Mouse (Mus musculus): ENCODE results near the gene Med21. TPM values are rescaled to one million over a fixed set of nuclear protein-coding genes. Genes with fewer than 3 reads are reported as not detected.

Gene Med21
- 124 and 135 TPM in 2 replicates for polyA plus RNA-seq (2015; fragmentation: Nextera tagmentation; extraction: Ambion mirVana)

- H3K4me1 ChIP-seq: peaks cover 14% of the 10 kb centered on the region
- no peaks in the 10 kb centered on the region for H3K27me3 ChIP-seq (replicated peaks)
- peak; percentile 98 for ATAC-seq (ENCODE audit: low FRiP score)
- no peaks in the 10 kb centered on the region for H3K9me3 ChIP-seq (replicated peaks)
- WGBS: under 1% methylated on average over 60 of the region's 60 CpGs
- H3K4me2 ChIP-seq: peak within 1 kb of the TSS; percentile 90
- H3K4me3 ChIP-seq (replicated peaks): peak within 1 kb of the TSS; percentile 87
- no peaks in the 10 kb centered on the region for H3K36me3 ChIP-seq
- H3K9ac ChIP-seq (replicated peaks): peak within 1 kb of the TSS; percentile 80
- peak within 1 kb of the TSS; percentile 90 for H3K27ac ChIP-seq (replicated peaks)
Observed at GRCm38 (mm10) chr6:146642276-146643183, at the start of gene Med21, which contains the start of gene Tm7sf3. Gene Med21 (plus strand): TSS chr6:146642547. Gene Tm7sf3 (minus strand): TSS chr6:146642824.

GRCm38 (mm10) chr6:146602601-146603000, 39.7 kb upstream of the Med21 start:
- no peak overlapping the region for H3K4me2 ChIP-seq
- no peak overlapping the region for H3K4me3 ChIP-seq (replicated peaks)
- no peaks in the 10 kb centered on the region for H3K9me3 ChIP-seq (replicated peaks)
- no peaks in the 10 kb centered on the region for H3K4me1 ChIP-seq
- no peaks in the 10 kb centered on the region for H3K27me3 ChIP-seq (replicated peaks)
- no peak overlapping the region for H3K27ac ChIP-seq (replicated peaks)
- H3K9ac ChIP-seq (replicated peaks): no peak overlapping the region
- ATAC-seq (ENCODE audit: low FRiP score): no peak
- 86% methylated on average over 4 of the region's 4 CpGs for WGBS
- H3K36me3 ChIP-seq: peaks cover 68% of the 10 kb centered on the region

DNA sequence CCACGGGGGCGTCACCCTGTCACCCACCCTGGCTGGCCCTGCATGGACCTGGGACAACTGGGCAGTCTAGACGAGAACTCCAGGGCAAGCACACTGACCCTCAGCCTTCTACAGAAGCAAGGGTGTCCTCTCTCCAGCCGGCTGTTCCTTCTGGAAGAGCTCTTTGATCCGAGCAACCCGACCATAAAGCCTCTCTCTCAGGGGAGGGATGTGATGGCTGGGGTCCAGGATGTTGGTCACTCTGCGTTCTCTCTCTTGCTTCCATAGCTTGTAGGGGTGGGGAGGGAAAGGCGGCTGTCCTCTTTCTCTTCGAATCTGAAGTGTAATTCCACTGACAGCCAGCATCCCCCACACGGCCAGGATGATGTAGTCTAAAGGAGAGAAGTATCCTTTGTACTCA, 38.7 kb upstream of the Med21 start:
- no peaks in the 10 kb centered on the region for H3K27me3 ChIP-seq (replicated peaks)
- 83% methylated on average over 10 of the region's 10 CpGs for WGBS
- H3K4me2 ChIP-seq: no peak overlapping the region
- H3K4me3 ChIP-seq (replicated peaks): no peak overlapping the region
- H3K9ac ChIP-seq (replicated peaks): no peak overlapping the region
- H3K27ac ChIP-seq (replicated peaks): no peak overlapping the region
- H3K36me3 ChIP-seq: peaks cover 76% of the 10 kb centered on the region
- no peak for ATAC-seq (ENCODE audit: low FRiP score)
- no peaks in the 10 kb centered on the region for H3K9me3 ChIP-seq (replicated peaks)
- H3K4me1 ChIP-seq: no peaks in the 10 kb centered on the region

DNA sequence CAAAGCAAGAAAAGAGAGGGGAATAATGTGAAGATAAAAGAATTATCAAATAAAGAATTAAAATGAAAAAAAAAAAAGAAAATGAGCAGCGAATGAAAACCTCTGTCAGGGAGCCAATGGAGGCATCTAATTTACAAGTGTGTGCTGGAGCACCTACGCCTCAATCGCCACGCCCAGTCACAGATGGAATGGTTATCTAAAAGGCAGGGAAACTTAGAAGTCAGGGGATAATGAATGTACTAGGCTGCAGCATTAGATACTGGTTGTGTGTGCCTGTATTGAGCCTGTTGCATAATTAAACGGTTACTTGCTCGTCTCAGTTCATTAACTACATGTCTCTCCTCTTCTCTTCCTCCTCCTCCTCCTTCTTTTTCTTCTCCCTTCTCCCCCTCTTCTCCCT, 31.0 kb upstream of the Med21 start:
- Histone ChIP-seq H3K4me3 (replicated peaks) (no peak overlapping the region), H3K9ac (replicated peaks) (no peak overlapping the region), H3K9me3 (replicated peaks) (no peaks in the 10 kb centered on the region), H3K4me1 (no peaks in the 10 kb centered on the region), H3K27ac (replicated peaks) (no peak overlapping the region), H3K36me3 (peaks cover 76% of the 10 kb centered on the region), H3K4me2 (no peak overlapping the region), H3K27me3 (replicated peaks) (no peaks in the 10 kb centered on the region)
- WGBS: 86% methylated on average over 6 of the region's 6 CpGs
- no peak for ATAC-seq (ENCODE audit: low FRiP score)

GRCm38 (mm10) chr6:146611897-146612296, 30.4 kb upstream of the Med21 start:
- Histone ChIP-seq H3K36me3 (peaks cover 76% of the 10 kb centered on the region), H3K4me1 (no peaks in the 10 kb centered on the region), H3K4me2 (no peak overlapping the region), H3K9me3 (replicated peaks) (no peaks in the 10 kb centered on the region), H3K27ac (replicated peaks) (no peak overlapping the region), H3K27me3 (replicated peaks) (no peaks in the 10 kb centered on the region), H3K9ac (replicated peaks) (no peak overlapping the region), H3K4me3 (replicated peaks) (no peak overlapping the region)
- no peak for ATAC-seq (ENCODE audit: low FRiP score)
- WGBS: 95% methylated on average over 7 of the region's 7 CpGs

DNA sequence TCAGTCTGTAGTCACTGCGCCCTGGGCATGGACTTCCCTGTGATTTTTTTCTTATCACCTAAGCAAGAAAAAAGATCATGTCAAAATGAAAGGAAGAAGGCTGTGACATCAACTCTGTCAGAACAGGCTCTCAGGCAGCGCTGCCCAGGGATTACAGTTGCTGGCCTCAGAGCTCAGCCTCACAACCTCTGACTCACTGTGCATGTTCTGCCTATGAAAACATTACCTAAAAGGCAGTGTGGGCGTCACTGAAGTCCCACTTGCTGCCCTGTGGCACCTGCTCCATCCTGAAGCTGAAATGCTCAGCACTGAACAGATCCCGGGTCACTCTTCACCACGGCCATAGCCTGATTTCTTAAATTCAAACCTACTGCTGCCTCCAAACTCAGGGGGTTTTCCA, 29.6 kb upstream of the Med21 start:
- Histone ChIP-seq H3K4me1 (no peaks in the 10 kb centered on the region), H3K4me2 (no peak overlapping the region), H3K9me3 (replicated peaks) (no peaks in the 10 kb centered on the region), H3K4me3 (replicated peaks) (no peak overlapping the region), H3K9ac (replicated peaks) (no peak overlapping the region), H3K27ac (replicated peaks) (no peak overlapping the region), H3K27me3 (replicated peaks) (no peaks in the 10 kb centered on the region), H3K36me3 (peaks cover 78% of the 10 kb centered on the region)
- WGBS: 93% methylated on average over 5 of the region's 5 CpGs
- no peak for ATAC-seq (ENCODE audit: low FRiP score)

DNA sequence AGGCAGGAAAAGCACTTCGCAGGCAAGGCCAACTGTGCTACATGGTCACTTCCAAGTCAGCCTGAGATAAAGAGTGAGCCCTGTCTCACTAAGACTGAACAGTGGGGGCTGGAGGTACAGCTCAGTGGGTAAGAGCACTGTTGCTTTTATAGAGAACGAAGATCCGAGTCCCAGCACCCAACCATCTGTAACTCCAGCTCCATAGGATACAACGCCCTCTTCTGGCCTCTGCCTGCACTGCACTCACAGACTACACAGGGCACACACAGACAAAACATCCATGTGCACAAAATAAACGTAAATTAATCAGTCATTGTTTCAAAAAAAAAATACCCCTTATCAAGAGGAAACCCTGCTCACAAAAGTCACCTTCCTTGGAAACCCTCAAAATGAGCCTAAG, 28.4 kb upstream of the Med21 start:
- Histone ChIP-seq H3K4me2 (no peak overlapping the region), H3K4me1 (no peaks in the 10 kb centered on the region), H3K36me3 (peaks cover 79% of the 10 kb centered on the region), H3K27me3 (replicated peaks) (no peaks in the 10 kb centered on the region), H3K27ac (replicated peaks) (no peak overlapping the region), H3K4me3 (replicated peaks) (no peak overlapping the region), H3K9ac (replicated peaks) (no peak overlapping the region), H3K9me3 (replicated peaks) (no peaks in the 10 kb centered on the region)
- 92% methylated on average over 5 of the region's 5 CpGs for WGBS
- ATAC-seq (ENCODE audit: low FRiP score): no peak

GRCm38 (mm10) chr6:146614541-146614940, 27.8 kb upstream of the Med21 start:
- H3K36me3 ChIP-seq: peaks cover 75% of the 10 kb centered on the region
- no peaks in the 10 kb centered on the region for H3K4me1 ChIP-seq
- H3K27me3 ChIP-seq (replicated peaks): no peaks in the 10 kb centered on the region
- no peak for ATAC-seq (ENCODE audit: low FRiP score)
- H3K27ac ChIP-seq (replicated peaks): no peak overlapping the region
- no peak overlapping the region for H3K4me2 ChIP-seq
- H3K9me3 ChIP-seq (replicated peaks): no peaks in the 10 kb centered on the region
- H3K9ac ChIP-seq (replicated peaks): no peak overlapping the region
- no peak overlapping the region for H3K4me3 ChIP-seq (replicated peaks)
- 93% methylated on average over 5 of the region's 5 CpGs for WGBS

GRCm38 (mm10) chr6:146615891-146616290, 26.5 kb upstream of the Med21 start:
- H3K4me1 ChIP-seq: no peaks in the 10 kb centered on the region
- peaks cover 75% of the 10 kb centered on the region for H3K36me3 ChIP-seq
- no peak overlapping the region for H3K4me2 ChIP-seq
- WGBS: 92% methylated on average over 8 of the region's 8 CpGs
- H3K9me3 ChIP-seq (replicated peaks): no peaks in the 10 kb centered on the region
- ATAC-seq (ENCODE audit: low FRiP score): no peak
- no peak overlapping the region for H3K9ac ChIP-seq (replicated peaks)
- no peak overlapping the region for H3K4me3 ChIP-seq (replicated peaks)
- no peak overlapping the region for H3K27ac ChIP-seq (replicated peaks)
- no peaks in the 10 kb centered on the region for H3K27me3 ChIP-seq (replicated peaks)

DNA sequence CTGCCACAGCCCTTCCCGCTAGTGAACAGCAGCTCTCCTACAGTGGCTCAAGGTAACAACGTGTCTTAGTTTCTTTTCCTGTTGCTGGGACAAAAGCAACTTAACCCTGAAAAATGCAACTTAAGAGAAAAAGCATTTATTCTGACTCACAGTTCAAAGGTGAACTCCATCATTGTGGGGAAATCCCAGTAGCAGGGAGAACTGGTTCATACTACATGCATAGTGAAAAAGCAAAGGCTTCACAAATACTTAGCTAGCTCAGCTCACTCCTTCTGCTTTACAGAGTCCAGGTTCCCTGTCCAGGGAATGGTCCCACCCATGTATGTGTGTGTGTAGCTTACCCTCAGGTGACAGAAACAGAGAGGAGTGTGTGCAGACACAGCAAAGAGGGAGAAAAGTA, 25.7 kb upstream of the Med21 start:
- Histone ChIP-seq H3K4me3 (replicated peaks) (no peak overlapping the region), H3K36me3 (peaks cover 75% of the 10 kb centered on the region), H3K4me2 (no peak overlapping the region), H3K27me3 (replicated peaks) (no peaks in the 10 kb centered on the region), H3K9me3 (replicated peaks) (no peaks in the 10 kb centered on the region), H3K9ac (replicated peaks) (no peak overlapping the region), H3K4me1 (no peaks in the 10 kb centered on the region), H3K27ac (replicated peaks) (no peak overlapping the region)
- WGBS: 90% methylated on average over 2 of the region's 2 CpGs
- ATAC-seq (ENCODE audit: low FRiP score): no peak

DNA sequence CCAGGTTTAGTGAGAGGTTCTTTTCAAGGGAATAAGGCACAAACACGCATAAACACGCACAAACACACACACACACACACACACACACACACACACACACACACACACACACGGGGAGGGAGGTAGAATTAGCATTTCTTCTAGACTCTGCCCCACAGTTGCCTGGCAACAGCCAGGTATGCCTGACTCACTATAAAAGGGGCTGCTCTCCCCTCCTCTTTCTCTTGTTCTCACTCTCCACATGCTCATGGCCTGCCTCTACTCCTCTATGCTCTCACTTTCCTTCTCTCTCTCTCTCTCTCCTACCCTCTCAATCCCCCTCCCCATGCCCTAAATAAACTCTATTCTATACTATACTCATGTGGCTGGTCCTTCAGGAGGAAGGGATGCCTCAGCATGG, 14.2 kb upstream of the Med21 start:
- Histone ChIP-seq H3K27ac (replicated peaks) (no peak overlapping the region), H3K9ac (replicated peaks) (no peak overlapping the region), H3K9me3 (replicated peaks) (no peaks in the 10 kb centered on the region), H3K27me3 (replicated peaks) (no peaks in the 10 kb centered on the region), H3K36me3 (peaks cover 12% of the 10 kb centered on the region; the same call in 1 of the 2 replicates), H3K4me3 (replicated peaks) (no peak overlapping the region), H3K4me1 (peaks cover 8% of the 10 kb centered on the region), H3K4me2 (no peak overlapping the region)
- 66% methylated on average over 3 of the region's 3 CpGs for WGBS
- no peak for ATAC-seq (ENCODE audit: low FRiP score)

Measured in neural tube, embryonic 15.5 days (tissue).